Comparison of ENCODE assay signal across 17 mouse cellular contexts in the genomic region with DNA sequence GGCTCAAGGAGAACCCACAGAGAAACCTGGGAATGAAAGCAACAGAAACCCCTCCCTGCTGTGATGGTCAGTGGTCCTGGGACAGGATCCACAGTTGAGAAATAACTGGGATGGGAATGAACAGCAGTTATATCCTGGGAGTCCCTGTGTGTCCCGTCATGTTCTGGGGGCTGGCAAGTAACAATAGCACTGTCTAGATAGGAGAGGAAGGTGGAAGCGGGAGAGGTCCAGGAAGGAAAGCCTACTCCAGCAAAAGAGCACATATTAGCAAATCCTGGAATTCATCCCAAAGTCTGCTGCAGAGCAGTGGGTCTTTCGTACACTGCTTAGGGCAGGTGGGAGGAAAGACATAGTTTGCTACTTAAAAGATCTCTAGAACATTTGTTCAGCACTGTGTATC. TPM values are rescaled to one million over a fixed set of nuclear protein-coding genes. Genes with fewer than 3 reads are reported as not detected.
DNase-seq lines count a peak whose midpoint lies in the region; ATAC-seq and TF ChIP-seq lines count a peak whose summit lies in the region.
"Had no signal": no experiment of that assay in that cellular context is flagged by ENCODE, and none has a peak within 500 bp of the region (broad histone marks: within the 10 kb centered on the region; RNA-seq: fewer than 3 reads in every experiment).

No protein-coding gene starts in this region.

- H3K4me3 ChIP-seq in forebrain, embryonic 13.5 days, result no peak overlapping the region
- H3K4me3 ChIP-seq in forebrain, postnatal 0 days (ENCODE audit: low read depth, low read length), result no peak overlapping the region
- no peak overlapping the region for H3K4me3 ChIP-seq in heart, embryonic 12.5 days
- no peak overlapping the region for H3K4me3 ChIP-seq in lung, postnatal 0 days (ENCODE audit: low read depth, low read length)
- H3K4me3 ChIP-seq in heart, embryonic 16.5 days (ENCODE audit: low read length), result no peak overlapping the region
- H3K4me3 ChIP-seq: lung, embryonic 15.5 days; midbrain, embryonic 15.5 days had no signal

- no peak for TF ChIP-seq EP300 in lung, postnatal 0 days (IDR thresholded peaks at IDR 0.05)

- no peak overlapping the region for H3K4me2 ChIP-seq in forebrain, embryonic 13.5 days
- no peak overlapping the region for H3K4me2 ChIP-seq in forebrain, postnatal 0 days (ENCODE audit: low read depth)
- no peak overlapping the region for H3K4me2 ChIP-seq in heart, embryonic 12.5 days
- no peak overlapping the region for H3K4me2 ChIP-seq in lung, postnatal 0 days (replicated peaks; ENCODE audit: low read depth, low read length)
- H3K4me2 ChIP-seq in heart, embryonic 16.5 days (ENCODE audit: low read depth, low read length), result no peak overlapping the region
- H3K4me2 ChIP-seq: liver, embryonic 11.5 days; lung, embryonic 15.5 days; midbrain, embryonic 15.5 days had no signal

- no peaks in the 10 kb centered on the region for H3K9me3 ChIP-seq in forebrain, embryonic 13.5 days (replicated peaks)
- no peaks in the 10 kb centered on the region for H3K9me3 ChIP-seq in forebrain, postnatal 0 days (ENCODE audit: low read length)
- no peaks in the 10 kb centered on the region for H3K9me3 ChIP-seq in heart, embryonic 12.5 days (replicated peaks)
- H3K9me3 ChIP-seq in lung, postnatal 0 days (ENCODE audit: low read length), result no peaks in the 10 kb centered on the region
- H3K9me3 ChIP-seq in heart, embryonic 16.5 days (replicated peaks; ENCODE audit: control insufficient read depth, low read length), result no peaks in the 10 kb centered on the region; the same call in 1 of the 2 replicates
- H3K9me3 ChIP-seq: lung, embryonic 15.5 days; midbrain, embryonic 15.5 days had no signal

- TF ChIP-seq CTCF in forebrain, postnatal 0 days (IDR thresholded peaks at IDR 0.05; ENCODE audit: low read depth), result no peak
- TF ChIP-seq CTCF in lung, postnatal 0 days (IDR thresholded peaks at IDR 0.05), result no peak

- peaks cover 80% of the 10 kb centered on the region for H3K4me1 ChIP-seq in forebrain, embryonic 13.5 days
- H3K4me1 ChIP-seq in forebrain, postnatal 0 days (ENCODE audit: insufficient read depth), result peaks cover 25% of the 10 kb centered on the region
- H3K4me1 ChIP-seq in heart, embryonic 12.5 days (replicated peaks), result peaks cover 38% of the 10 kb centered on the region
- peaks cover 4% of the 10 kb centered on the region; the same call in 1 of the 2 replicates for H3K4me1 ChIP-seq in lung, postnatal 0 days (ENCODE audit: insufficient read depth, low read depth, low read length)
- H3K4me1 ChIP-seq in heart, embryonic 16.5 days (ENCODE audit: control insufficient read depth, insufficient read depth, low read length), result peaks cover 33% of the 10 kb centered on the region

- no peak for ATAC-seq in forebrain, embryonic 13.5 days
- no peak for ATAC-seq in forebrain, postnatal 0 days
- ATAC-seq in heart, embryonic 12.5 days (ENCODE audit: insufficient number of reproducible peaks, low FRiP score), result no peak
- ATAC-seq in lung, postnatal 0 days, result no peak
- peak; percentile 56 for ATAC-seq in heart, embryonic 16.5 days (replicated peaks; ENCODE audit: extremely low read depth, insufficient read depth, low FRiP score)
- ATAC-seq: hindbrain, postnatal 0 days; midbrain, embryonic 15.5 days had no signal

- intact Hi-C loops in heart, postnatal 25 days (cut with DNase I), result no loop called here

- no peaks in the 10 kb centered on the region for H3K27me3 ChIP-seq in forebrain, embryonic 13.5 days
- no peaks in the 10 kb centered on the region for H3K27me3 ChIP-seq in forebrain, postnatal 0 days (ENCODE audit: insufficient read depth, low read length)
- no peaks in the 10 kb centered on the region for H3K27me3 ChIP-seq in heart, embryonic 12.5 days (replicated peaks)
- no peaks in the 10 kb centered on the region for H3K27me3 ChIP-seq in lung, postnatal 0 days (replicated peaks; ENCODE audit: insufficient read depth, low read length)
- no peaks in the 10 kb centered on the region for H3K27me3 ChIP-seq in heart, embryonic 16.5 days (ENCODE audit: control insufficient read depth, insufficient read depth, low read length)
- H3K27me3 ChIP-seq: lung, embryonic 15.5 days; midbrain, embryonic 15.5 days had no signal

- no peak for DNase-seq in forebrain, postnatal 0 days
- DNase-seq in heart, postnatal 25 days (ENCODE audit: low spot score), result no peak
- no peak for DNase-seq in lung, postnatal 0 days (ENCODE audit: low spot score)
- no peak for DNase-seq in lung, postnatal 36 days
- no peak for DNase-seq in thymus, postnatal 0 days (ENCODE audit: low spot score)
- DNase-seq: cerebellum, adult 9-10 months; kidney, adult 8-10 months; layer of hippocampus, postnatal 36 days; right cerebral cortex, postnatal 14 days; thymus, postnatal 25 days had no signal

- peak overlapping the region; percentile 26; the same call in 1 of the 2 replicates for H3K27ac ChIP-seq in forebrain, embryonic 13.5 days
- no peak overlapping the region for H3K27ac ChIP-seq in forebrain, postnatal 0 days (ENCODE audit: low read depth, low read length)
- H3K27ac ChIP-seq in heart, embryonic 12.5 days (ENCODE audit: poor library complexity, severe bottlenecking), result peak overlapping the region; percentile 64; the same call in 1 of the 2 replicates
- H3K27ac ChIP-seq in lung, postnatal 0 days (ENCODE audit: low read length), result no peak overlapping the region
- H3K27ac ChIP-seq in heart, embryonic 16.5 days (ENCODE audit: low read length), result peak overlapping the region; percentile 61
- H3K27ac ChIP-seq: hindbrain, postnatal 0 days; lung, embryonic 15.5 days; midbrain, embryonic 15.5 days had no signal

- H3K36me3 ChIP-seq in forebrain, embryonic 13.5 days (ENCODE audit: poor library complexity, severe bottlenecking), result 0 out of 2 replicates have a peak, but pooled peaks cover 3% of the 10 kb centered on the region
- no peaks in the 10 kb centered on the region for H3K36me3 ChIP-seq in forebrain, postnatal 0 days (ENCODE audit: insufficient read depth)
- no peaks in the 10 kb centered on the region for H3K36me3 ChIP-seq in heart, embryonic 12.5 days
- H3K36me3 ChIP-seq in lung, postnatal 0 days (ENCODE audit: insufficient read depth, low read length), result no peaks in the 10 kb centered on the region
- H3K36me3 ChIP-seq in heart, embryonic 16.5 days (ENCODE audit: control insufficient read depth, insufficient read depth), result no peaks in the 10 kb centered on the region
- H3K36me3 ChIP-seq: lung, embryonic 15.5 days; midbrain, embryonic 15.5 days had no signal

- WGBS in forebrain, embryonic 13.5 days, result 66% methylated on average over 3 of the region's 3 CpGs
- WGBS in forebrain, postnatal 0 days, result 52% methylated on average over 3 of the region's 3 CpGs
- 38% methylated on average over 3 of the region's 3 CpGs for WGBS in heart, embryonic 12.5 days
- WGBS in lung, postnatal 0 days, result 45% methylated on average over 3 of the region's 3 CpGs
- 54% methylated on average over 3 of the region's 3 CpGs for WGBS in heart, embryonic 16.5 days

- no peak overlapping the region for H3K9ac ChIP-seq in forebrain, embryonic 13.5 days
- H3K9ac ChIP-seq in forebrain, postnatal 0 days, result no peak overlapping the region
- H3K9ac ChIP-seq in heart, embryonic 12.5 days, result no peak overlapping the region; the same call in 1 of the 2 replicates
- H3K9ac ChIP-seq in lung, postnatal 0 days (replicated peaks; ENCODE audit: low read depth), result 0 out of 2 replicates have a peak overlapping the region, but pooled peaks have one; percentile 5
- no peak overlapping the region for H3K9ac ChIP-seq in heart, embryonic 16.5 days (ENCODE audit: low read length)
- H3K9ac ChIP-seq: lung, embryonic 15.5 days; midbrain, embryonic 15.5 days had no signal

RNA-seq across cellular contexts. Expression of a gene that starts 17.9 kb away (rescaled TPM):
- 46.9 and 55.8 TPM in 2 replicates for polyA plus RNA-seq in forebrain, embryonic 13.5 days (2015; fragmentation: Nextera tagmentation; extraction: Ambion mirVana)
- 69.3 and 83.6 TPM in 2 replicates for total RNA-seq in forebrain, postnatal 0 days (2014; rRNA removed)
- 14.5 and 18.6 TPM in 2 replicates for polyA plus RNA-seq in forebrain, postnatal 0 days (2015; fragmentation: Nextera tagmentation; extraction: Ambion mirVana)
- 8.0 and 9.5 TPM in 2 replicates for polyA plus RNA-seq in heart, embryonic 12.5 days (2016; fragmentation: Nextera tagmentation; extraction: Ambion mirVana)
- 10 to 100 TPM; 25.8 to 26.7 TPM for total RNA-seq in heart, postnatal 25 days (2021)
- 4.5 and 5.8 TPM in 2 replicates for polyA plus RNA-seq in lung, postnatal 0 days (2015; fragmentation: Nextera tagmentation; extraction: Ambion mirVana)
- 5.2 and 6.3 TPM in 2 replicates for polyA plus RNA-seq in heart, embryonic 16.5 days (2015; fragmentation: Nextera tagmentation; extraction: Ambion mirVana)
- 0.87 and 0.95 TPM in 2 replicates for polyA plus RNA-seq in thymus, postnatal 0 days (2015; fragmentation: Nextera tagmentation; extraction: Ambion mirVana)

Comparison
In these comparisons a context has a peak if more than half of its experiments do, and no peak if none do; other contexts are left out.
1. H3K27ac ChIP-seq: peak in forebrain, embryonic 13.5 days (single experiment), heart, embryonic 12.5 days (single experiment) and heart, embryonic 16.5 days (single experiment); none in forebrain, postnatal 0 days (single experiment) and lung, postnatal 0 days (single experiment).